Mouse (Mus musculus) urinary bladder, postnatal 14 days (tissue): Measurements from ENCODE around the gene Tent5c.

ENCODE experiments used
- DNase-seq: peaks from one replicate; pipeline ENCODE4 v3.0.0; 2021; ENCODE audit warnings: low spot score

The Tent5c gene

DNA sequence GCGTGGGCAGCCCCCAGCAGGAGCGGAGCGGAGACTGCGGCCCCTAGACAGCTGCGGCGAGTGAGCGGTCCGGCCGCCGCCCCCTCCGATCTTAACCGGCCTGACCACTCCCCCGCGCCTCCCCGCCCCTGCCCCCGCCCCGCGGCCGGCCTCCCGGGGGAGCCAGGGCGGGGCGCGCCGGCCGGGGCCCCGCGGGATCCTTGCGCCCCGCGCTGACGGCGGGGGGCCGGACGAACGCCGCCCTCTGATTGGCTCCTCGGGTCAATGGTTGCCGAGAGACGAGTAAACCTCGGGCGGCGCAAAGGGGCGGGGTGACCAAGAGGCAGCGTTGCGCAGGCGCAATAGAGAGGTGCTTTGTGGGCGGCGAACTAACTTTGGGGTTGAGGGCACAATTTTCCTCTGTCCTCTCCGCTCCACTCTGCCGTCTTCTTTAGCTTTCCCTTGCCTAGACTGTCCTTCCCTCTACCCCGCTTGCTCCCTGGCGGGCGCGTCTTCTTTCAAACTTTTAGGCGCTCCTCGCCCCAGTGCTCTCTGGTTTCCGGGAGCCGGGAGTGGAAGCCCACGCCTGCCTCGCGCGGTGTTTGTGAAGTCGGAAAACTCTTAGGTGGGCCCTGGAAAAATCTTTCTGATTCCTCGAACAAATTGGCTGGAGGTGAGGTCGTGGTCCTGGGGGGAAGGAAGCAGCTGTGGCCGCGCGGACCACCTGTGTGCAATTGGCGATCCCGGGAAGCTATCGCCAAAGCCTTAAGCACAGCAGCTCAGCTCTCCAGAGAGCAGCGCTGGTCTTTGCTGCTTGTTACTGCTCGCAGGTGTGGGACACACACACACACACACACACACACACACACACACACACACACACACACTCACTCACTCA is at the start of gene Tent5c:
Tent5c (minus strand) TSS at position 192 of the 877 bp plus-strand sequence.
- peak; percentile 97 for DNase-seq

GRCm38 (mm10) chr3:100536686-100537085 is 47.6 kb upstream of the Tent5c start:
- DNase-seq, result no peak

DNA sequence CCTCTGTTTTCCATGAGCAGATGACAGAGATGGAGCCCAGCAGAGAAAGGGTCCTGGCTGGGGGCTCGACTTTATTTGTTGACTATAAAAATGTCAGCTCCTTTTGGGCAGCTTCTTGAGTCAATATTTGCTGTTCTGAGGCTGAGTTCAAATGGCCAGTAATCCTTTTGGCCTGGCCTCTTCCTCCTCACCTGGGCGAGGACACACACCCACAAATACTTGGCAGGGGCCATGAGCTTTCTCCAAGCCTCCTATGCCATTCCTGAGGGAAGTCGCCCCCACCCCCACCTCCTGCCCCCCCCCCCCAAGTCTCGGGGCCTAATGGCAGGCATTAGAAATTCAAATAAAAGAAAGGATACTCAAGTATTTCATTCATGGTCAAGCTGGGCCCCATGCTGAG is 46.8 kb upstream of the Tent5c start:
- no peak for DNase-seq

- DNase-seq, result no peak
Measured at GRCm38 (mm10) chr3:100535298-100535697, 46.2 kb upstream of the Tent5c start.

DNA sequence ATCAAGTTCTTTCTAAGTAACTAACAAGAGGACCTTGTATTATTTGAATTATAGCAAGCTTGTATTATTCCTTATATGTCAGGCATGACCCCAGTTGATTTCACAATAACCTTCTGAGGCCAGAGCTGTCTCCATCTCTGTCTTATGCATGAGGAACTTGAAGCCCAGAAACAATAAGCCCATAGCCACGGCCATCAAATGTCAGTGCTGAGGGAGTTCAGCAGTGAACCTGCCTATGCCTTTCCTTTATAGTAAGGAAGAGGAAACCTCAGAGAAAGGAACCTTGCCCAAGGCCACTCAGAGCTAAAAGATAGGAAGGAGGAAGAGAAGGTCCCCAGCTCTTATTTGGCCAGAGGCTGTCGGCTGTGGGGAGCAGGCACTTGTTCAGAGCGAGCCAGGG is 45.3 kb upstream of the Tent5c start:
- no peak for DNase-seq

GRCm38 (mm10) chr3:100533429-100533828 is 44.3 kb upstream of the Tent5c start:
- DNase-seq, result no peak

- DNase-seq, result no peak
Measured at GRCm38 (mm10) chr3:100530919-100531318, 41.8 kb upstream of the Tent5c start.

DNA sequence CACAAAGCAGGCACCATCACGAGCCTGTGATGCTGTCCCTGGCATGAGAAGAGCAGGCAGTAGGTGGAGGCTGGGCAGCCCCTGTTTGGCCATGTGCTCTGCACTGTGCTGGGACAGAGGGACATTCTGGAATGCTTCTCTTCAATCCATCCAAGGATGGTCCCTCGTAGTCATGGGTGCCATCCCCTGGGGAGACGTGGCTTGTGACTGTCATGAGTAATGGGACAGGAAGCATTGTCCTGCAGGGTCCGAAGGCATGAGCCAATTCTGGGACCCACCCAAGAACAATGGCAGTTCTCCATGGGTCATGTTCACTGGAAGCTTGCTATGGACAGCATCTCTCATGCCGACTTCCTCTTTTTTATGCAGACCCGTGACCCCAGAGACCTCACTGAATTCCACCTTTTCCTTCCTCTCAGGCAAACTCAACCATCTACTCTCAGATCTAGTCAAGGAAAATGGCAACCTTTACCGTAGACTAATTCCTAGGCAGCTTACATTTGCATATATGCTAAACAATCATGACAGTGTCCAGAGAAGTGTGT is 41.2 kb upstream of the Tent5c start:
- no peak for DNase-seq

DNA sequence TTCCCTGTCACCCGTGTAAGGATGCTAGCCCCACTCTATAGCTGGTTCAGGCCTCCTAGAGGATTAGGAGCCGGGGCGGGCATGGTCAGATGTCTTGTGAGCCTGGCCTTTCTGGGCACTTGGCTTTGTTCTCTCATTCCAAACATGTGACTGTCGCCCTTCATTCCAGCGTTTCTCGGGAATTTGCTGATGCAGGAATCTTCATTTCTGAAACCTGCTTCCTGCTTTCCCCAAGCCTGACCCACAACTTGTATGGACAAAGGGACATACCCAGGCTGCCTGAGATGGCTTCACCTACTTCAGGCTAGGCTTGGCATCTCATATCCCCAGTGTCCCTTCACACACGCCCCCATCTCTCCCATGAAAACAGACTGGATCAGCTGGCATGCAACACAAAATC is 33.5 kb upstream of the Tent5c start:
- DNase-seq, result no peak

DNA sequence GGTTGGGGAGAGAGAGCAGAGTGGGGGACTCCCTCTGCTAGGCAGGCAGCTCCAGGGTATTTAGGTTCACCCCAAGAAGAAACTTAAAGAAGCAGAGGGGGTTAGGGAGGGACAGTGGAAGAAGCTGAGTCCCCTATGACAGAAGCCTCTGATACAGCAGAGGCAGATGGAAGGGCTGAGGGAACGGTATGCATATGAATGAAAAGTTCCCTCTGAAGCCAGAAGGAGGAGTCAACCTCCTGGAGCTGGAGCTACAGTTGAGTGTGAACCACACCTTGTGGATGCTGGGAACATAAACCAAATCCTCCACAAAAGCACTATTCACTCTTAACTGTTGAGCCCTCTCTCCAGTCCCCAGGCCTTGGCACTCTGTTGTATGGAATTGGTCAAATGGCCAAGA is 32.5 kb upstream of the Tent5c start:
- no peak for DNase-seq

DNA sequence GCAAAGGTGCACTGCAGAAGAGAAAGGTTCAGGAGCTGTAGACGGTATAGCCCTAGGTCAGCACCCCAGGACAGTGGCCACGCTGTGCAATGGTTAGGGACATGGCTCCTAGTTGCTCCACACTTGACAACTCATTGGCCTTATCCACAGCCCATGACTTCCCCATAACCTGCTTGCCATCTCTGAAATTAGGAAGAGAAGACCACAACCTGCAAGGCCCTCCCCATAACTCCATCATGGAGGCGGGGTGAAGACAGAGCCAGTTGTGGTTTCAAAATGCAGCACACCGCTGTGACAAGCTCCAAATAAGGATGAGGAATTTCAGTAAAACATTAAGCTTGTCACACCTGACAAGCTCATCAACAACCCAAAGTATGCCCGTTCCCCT is 26.6 kb upstream of the Tent5c start:
- no peak for DNase-seq

DNA sequence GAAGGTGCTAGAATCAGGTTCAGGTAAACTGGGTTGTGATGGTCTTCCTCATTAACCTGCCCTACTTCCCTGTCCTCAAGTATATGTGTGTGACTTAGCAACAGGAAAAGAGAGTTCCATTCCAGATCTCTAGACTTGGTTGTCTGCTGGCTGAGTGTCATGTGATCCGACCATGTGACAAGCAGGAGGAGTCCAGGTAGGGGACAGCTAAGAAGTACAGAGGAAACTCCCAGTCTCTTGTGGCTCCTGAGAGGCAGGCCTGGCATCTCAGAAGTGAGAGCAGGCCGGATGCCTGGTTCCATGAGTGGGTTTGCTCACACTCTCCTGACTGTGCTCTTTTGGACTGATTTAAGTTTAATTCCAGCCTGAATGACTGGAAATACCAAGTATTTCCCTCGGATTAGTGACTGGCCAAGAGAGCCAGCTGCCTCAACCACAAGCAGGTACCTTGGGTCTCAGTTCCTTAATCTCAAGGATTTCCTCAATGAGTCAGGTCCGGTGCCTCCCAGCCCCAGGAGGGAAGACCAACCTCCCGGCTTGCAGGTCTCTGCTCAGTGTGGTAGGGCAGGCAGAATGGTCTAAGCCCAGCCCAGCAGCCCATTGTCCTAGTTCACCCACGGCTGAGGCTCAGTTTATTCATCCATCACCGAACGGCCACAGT is 26.1 kb upstream of the Tent5c start:
- DNase-seq, result no peak

DNA sequence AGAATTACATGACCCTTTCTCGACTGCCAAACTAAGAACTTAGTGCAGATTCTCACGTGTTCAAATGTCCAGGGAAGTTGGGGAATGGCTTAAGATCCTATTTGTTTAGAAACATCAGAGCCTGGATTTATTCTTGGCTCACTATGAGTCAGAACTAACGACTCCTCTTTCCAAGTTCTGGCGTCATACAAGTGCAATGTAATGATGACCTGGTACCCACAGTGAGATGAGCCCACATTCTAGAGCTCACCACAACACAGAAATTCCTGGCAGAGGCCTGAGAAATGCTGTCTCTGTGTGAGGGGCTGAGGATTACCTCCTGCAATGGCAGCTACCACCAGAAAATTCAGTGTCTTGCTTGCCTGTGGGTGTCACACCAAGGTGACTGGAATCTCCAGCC is 18.1 kb upstream of the Tent5c start:
- DNase-seq, result no peak

- DNase-seq, result no peak
Measured at GRCm38 (mm10) chr3:100506715-100507114, 17.6 kb upstream of the Tent5c start.

GRCm38 (mm10) chr3:100503882-100504281 is 14.8 kb upstream of the Tent5c start:
- DNase-seq, result no peak

DNA sequence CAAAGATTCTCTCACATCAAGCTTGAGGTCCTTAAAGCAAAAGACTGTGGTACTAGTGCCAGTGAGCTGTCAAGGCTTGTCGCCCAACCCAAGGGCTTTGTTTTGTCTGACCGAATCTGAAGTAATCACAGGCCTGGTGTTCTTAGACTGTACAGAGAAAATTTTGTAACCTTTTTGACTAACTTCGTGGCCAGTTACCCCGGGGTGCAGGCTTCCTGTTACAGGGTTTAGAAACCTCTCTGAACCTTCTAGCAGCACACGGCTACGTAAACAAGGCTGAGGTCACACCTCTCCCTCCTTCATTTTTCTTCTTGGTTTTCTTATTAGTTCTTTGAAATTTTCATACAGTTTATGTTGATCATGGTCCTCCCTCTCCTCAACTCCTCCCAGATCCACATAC is 13.4 kb upstream of the Tent5c start:
- no peak for DNase-seq

GRCm38 (mm10) chr3:100501899-100502298 is 12.8 kb upstream of the Tent5c start:
- DNase-seq, result no peak

DNA sequence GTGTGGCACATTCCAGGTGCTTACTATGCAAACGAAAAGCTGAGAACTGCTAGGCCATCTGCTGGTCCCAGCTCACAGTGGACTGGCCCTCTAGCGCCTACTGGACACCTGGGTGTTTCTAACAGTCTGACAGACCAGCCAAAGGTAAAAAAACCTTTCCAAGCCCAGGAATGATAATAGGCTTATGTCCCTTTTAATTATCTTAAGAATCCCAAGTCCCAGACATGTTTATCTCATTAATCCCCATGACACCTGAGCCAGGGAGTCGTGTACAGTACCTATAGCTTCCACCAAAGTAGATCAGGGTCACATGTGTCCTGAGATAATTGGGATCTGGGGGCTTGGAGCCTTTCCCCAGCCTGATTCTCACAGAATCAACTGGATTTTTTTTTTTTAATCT is 7.0 kb upstream of the Tent5c start:
- no peak for DNase-seq

GRCm38 (mm10) chr3:100495456-100495855 is 6.3 kb upstream of the Tent5c start:
- no peak for DNase-seq

DNA sequence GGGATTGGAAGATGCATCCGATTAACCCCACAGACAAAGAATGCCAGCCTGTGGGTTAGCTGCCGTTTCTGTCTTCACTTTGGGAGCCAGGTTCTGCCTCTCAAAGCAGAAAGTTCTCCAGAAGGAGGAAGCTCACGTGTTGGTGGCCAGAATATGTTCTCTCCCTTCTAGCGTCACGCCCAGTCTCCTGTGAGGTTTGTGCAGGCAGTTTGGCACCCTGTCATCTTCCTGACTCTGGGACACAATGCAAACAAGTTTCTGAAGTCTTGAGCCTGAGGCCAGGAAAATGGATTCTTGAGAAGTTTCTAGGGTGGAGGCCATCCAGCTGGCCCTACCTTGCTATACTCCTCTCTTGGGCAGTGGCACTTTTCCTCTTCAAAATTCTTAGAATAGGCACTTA is 5.8 kb upstream of the Tent5c start:
- no peak for DNase-seq

- DNase-seq, result no peak
Measured at GRCm38 (mm10) chr3:100490010-100490300, 831 bp upstream of the Tent5c start.

DNA sequence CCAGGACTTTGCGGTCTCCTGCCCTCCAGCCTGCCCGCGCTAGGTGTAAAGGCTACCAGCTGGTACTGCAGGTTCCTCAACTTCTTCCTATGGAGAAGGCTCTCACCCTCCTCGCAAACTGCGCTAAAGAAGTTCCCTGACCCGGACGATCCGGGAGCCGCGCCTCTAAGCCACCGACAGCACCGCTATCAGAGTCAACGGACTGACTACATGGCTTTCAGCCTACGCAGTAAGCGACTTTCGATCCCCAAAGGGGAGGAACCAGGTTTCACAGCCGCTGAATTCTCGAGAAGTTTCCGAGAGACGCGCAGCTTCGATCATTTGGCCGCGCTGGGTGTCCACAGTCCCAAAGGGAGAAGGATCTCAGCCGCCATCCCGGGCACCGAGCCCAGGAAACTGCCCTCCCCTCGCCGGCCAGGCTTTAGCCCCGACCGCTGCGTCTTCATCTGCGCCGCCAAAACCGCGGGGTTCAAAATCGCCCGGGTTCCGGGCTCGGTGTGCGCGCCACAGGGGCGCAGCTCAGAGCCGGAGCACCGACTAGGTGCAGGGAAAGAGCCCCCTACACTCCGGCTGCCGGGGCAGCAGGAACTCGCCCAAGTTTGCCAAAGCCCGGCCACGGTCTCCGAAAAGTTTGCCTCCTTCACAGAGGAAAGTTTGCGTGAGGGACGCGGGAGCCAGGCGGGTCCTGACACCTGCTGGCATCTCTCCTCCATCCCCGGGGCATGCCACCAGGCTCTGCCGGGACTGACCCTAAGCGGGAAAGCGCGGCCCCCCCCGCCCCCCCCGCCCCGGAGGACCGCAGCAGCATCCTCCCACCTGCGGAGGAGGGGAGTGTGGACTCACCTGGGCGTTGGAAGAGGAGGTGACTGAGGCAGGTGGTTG is 632 bp downstream of the Tent5c start:
- DNase-seq, result peak; percentile 69

GRCm38 (mm10) chr3:100487046-100487445 is 2.1 kb downstream of the Tent5c start:
- no peak for DNase-seq
